Mouse (Mus musculus) MEL (cell line): ENCODE data around the gene Dsp.

ENCODE experiments used
- CTCF ChIP-seq, 3 experiments: IDR thresholded peaks in 2 of 3; conservative IDR thresholded peaks in 1 of 3; 2 replicates each; pipeline ENCODE4 v1.5.1; 2011 to 2012; ENCODE audit warnings: low read length in 3 of 3, low read depth in 2 of 3, mild to moderate bottlenecking in 2 of 3, improper control_type of control experiment in 1 of 3, inconsistent platforms in 1 of 3, mixed read lengths in 1 of 3, moderate library complexity in 1 of 3; ENCODE audit not compliant: control insufficient read depth in 1 of 3, insufficient read depth in 1 of 3, poor library complexity in 1 of 3, severe bottlenecking in 1 of 3
- ELF1 ChIP-seq: IDR thresholded peaks from 2 replicates; pipeline ENCODE4 v1.6.1; 2014; ENCODE audit warnings: low read depth, mild to moderate bottlenecking, inconsistent platforms, low read length, improper control_type of control experiment, moderate library complexity
- EP300 ChIP-seq, 2 experiments: IDR thresholded peaks; 2 replicates each; pipeline ENCODE4 v1.6.1; 2011; ENCODE audit warnings: improper control_type of control experiment in 2 of 2, low read length in 2 of 2, low read depth in 1 of 2, mild to moderate bottlenecking in 1 of 2
- GABPA ChIP-seq: IDR thresholded peaks from 2 replicates; pipeline ENCODE4 v1.6.1; 2012; ENCODE audit warnings: low read depth, mild to moderate bottlenecking, inconsistent platforms, low read length, improper control_type of control experiment, moderate library complexity
- HCFC1 ChIP-seq: IDR thresholded peaks from 2 replicates; pipeline ENCODE4 v1.6.1; 2012; ENCODE audit warnings: low read depth, mild to moderate bottlenecking, inconsistent platforms, low read length, improper control_type of control experiment, moderate library complexity
- POLR2A ChIP-seq, 2 experiments: IDR thresholded peaks; 2 replicates each; pipeline ENCODE4 v1.6.1; 2011 to 2012; ENCODE audit warnings: low read length in 2 of 2, mild to moderate bottlenecking in 2 of 2, control low read depth in 1 of 2, improper control_type of control experiment in 1 of 2, low read depth in 1 of 2, moderate library complexity in 1 of 2; ENCODE audit not compliant: control insufficient read depth in 1 of 2, insufficient read depth in 1 of 2, poor library complexity in 1 of 2
- SIN3A ChIP-seq: IDR thresholded peaks from 2 replicates; pipeline ENCODE4 v1.6.1; 2012; ENCODE audit warnings: low read length, improper control_type of control experiment, inconsistent platforms
- TBP ChIP-seq: IDR thresholded peaks from 2 replicates; pipeline ENCODE4 v1.8.0; 2011; ENCODE audit warnings: low read depth, low read length, improper control_type of control experiment
- USF1 ChIP-seq: IDR thresholded peaks from 2 replicates; pipeline ENCODE4 v1.6.1; 2014; ENCODE audit warnings: low read depth, mild to moderate bottlenecking, inconsistent platforms, low read length, improper control_type of control experiment, moderate library complexity
- USF2 ChIP-seq, 2 experiments: IDR thresholded peaks; 2 replicates each; pipeline ENCODE4 v1.6.1; 2011 to 2012; ENCODE audit warnings: improper control_type of control experiment in 2 of 2, low read length in 2 of 2, borderline replicate concordance in 1 of 2, inconsistent platforms in 1 of 2, low read depth in 1 of 2, mild to moderate bottlenecking in 1 of 2; ENCODE audit not compliant: insufficient read depth in 1 of 2

DNA sequence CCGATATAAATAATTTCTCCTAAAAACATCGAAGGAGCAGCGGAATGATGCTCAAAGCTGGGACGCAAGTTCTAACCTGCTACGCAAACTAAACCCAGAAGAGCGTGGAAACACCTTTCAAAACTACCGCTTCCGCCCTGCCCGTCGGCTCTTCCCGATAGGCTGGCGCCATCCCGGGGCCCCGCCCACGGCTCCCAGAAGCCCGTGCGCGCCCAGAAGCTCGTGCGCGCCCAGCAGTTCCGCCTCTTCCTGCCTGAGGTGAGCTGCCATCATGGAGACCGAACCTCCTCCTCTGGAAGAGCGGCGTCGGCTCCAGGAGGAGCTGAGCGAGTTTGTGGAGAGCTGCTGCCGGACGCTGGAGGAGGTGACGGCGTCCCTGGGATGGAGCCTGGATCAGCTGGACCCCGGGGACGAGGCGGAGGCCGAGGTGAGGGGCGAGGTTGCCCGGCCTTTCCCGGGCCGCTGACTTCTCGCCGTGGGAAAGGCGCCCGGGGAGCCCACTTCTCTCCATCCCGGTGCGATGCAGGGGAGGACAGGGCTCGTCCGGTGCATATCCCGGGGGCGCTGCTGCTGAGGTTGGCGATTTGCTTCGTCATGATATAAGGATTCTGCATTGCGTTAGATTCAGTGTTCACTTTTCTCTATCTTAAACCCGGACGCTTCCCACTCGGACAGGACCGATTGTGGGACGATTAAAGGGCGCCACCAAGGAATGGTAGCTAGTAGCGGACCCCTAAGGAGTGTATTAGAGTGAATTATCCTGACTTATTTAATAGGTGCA, 53.8 kb downstream of the Dsp start, which contains the start of gene Snrnp48:
- no peak for TF ChIP-seq USF2 (IDR thresholded peaks at IDR 0.05; ENCODE audit: borderline replicate concordance in 1 of 2, insufficient read depth in 1 of 2, low read depth in 1 of 2, low read length in 2 of 2)
- no peak for TF ChIP-seq GABPA
- TF ChIP-seq POLR2A (IDR thresholded peaks at IDR 0.05; ENCODE audit: control insufficient read depth in 1 of 2, insufficient read depth in 1 of 2, low read depth in 1 of 2, low read length in 2 of 2, poor library complexity in 1 of 2), result peak; percentile 73 to 92; a peak in 3 of 4 replicates
- TF ChIP-seq EP300 (IDR thresholded peaks at IDR 0.05; ENCODE audit: low read depth in 1 of 2, low read length in 2 of 2), result no peak
- no peak for TF ChIP-seq CTCF (IDR thresholded peaks at IDR 0.05 in 2 of 3, conservative IDR thresholded peaks at IDR 0.05 in 1 of 3; ENCODE audit: control insufficient read depth in 1 of 3, insufficient read depth in 1 of 3, low read depth in 2 of 3, low read length in 3 of 3, poor library complexity in 1 of 3, severe bottlenecking in 1 of 3)
- TF ChIP-seq USF1, result no peak
- TF ChIP-seq ELF1, result peak; percentile 97
- peak; percentile 79; the same call in 1 of the 2 replicates for TF ChIP-seq TBP
- peak; percentile 93 for TF ChIP-seq SIN3A
- TF ChIP-seq HCFC1, result peak; percentile 90
